Mouse (Mus musculus) stomach, postnatal 0 days (tissue): ENCODE measurements around the gene Sephs1.

Source experiments
- CTCF ChIP-seq: IDR thresholded peaks from 2 replicates; pipeline ENCODE4 v1.5.1; 2016; ENCODE audit warnings: antibody characterized with exemption, low read depth, mild to moderate bottlenecking, moderate library complexity
- EP300 ChIP-seq: optimal IDR thresholded peaks from 2 replicates; pipeline ENCODE3; 2016; ENCODE audit warnings: antibody characterized with exemption

GRCm38 (mm10) chr2:4881350-4882248 lies at the start of gene Sephs1:
- TF ChIP-seq CTCF (no peak), EP300 (no peak)
